Mouse (Mus musculus): ENCODE results near the gene Rasgrf1. TPM values are rescaled to one million over a fixed set of nuclear protein-coding genes. Genes with fewer than 3 reads are reported as not detected.

The Rasgrf1 gene
- polyA plus RNA-seq, 1 experiment from 2014 or later = not detected

DNA sequence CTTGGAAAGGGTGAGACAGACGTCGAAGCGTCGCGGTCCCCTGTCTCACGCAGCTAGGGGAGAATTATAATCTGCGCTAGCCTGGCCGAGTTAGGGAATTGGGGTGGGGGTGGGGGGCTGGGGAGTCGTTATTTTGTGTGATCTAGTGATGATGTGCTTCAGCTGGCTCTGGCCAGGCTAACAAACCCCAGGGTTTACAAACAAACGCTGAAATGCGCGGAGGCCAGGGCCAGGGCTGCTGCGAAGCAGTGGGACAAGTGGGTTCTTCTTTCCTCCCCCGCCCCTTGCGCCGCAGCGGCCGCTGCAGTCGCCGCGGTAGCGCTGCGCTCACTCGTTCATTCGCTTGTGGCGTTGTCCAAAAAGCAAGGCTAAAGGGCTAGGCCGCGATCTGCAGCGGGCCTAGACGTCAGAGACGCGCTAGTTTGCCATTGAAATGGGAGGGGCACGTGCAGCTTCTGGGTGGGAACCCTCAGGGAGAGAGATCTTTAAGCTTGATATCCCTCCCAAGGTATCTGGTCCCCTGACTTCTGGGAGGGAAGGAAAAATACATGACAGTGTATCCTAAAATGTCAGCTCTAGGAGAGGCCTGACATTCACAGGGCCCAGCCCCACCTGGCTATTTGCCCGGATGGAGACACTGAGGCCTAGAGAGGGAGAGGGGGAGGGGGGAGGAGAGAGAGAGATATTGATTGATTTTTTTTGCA lies 1.2 kb downstream of the Rasgrf1 start:
- Histone ChIP-seq H3K27ac (no peak overlapping the region), H3K36me3 (no peaks in the 10 kb centered on the region), H3K9me3 (replicated peaks) (no peaks in the 10 kb centered on the region), H3K27me3 (replicated peaks) (peaks cover 75% of the 10 kb centered on the region), H3K4me2 (0 out of 2 replicates have a peak overlapping the region, but pooled peaks have one; percentile 20), H3K4me1 (0 out of 2 replicates have a peak, but pooled peaks cover 6% of the 10 kb centered on the region), H3K9ac (no peak overlapping the region), H3K4me3 (no peak overlapping the region)
- WGBS (ENCODE audit: insufficient replicate concordance) = 2% methylated on average over 34 of the region's 34 CpGs
- no peak for ATAC-seq

DNA sequence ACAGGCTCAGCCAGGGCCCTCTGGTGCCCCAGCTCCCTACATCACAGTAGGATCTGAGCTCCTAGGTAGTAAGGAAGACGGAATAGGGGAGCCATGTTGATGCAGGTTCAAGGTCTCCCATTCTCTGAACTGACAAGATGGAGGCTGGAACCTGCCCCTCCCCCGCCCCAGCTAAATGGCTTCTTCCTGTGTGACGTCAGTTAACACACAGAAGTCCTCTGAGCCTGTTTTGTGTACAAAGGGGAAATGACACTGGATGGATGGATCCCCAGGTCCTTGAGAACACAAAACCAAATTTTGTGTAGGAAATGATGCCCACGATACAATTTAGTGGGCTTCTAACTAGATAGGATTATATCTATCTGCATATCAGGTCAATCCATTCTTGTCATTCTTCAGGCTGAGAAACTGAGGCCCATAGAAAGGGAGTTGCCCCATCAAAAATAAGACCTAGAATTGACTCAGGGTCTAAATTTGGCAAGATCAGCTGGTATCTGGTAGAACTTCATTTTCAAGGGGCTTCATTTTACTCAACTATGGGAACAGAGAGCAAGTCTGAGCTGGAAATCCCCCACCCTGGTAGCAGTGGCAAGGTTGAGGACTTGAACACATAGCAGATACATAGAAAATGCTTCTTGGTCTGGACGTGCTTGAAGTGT lies 2.3 kb downstream of the Rasgrf1 start:
- Histone ChIP-seq H3K9ac (no peak overlapping the region), H3K9me3 (replicated peaks) (no peaks in the 10 kb centered on the region), H3K36me3 (no peaks in the 10 kb centered on the region), H3K27me3 (replicated peaks) (peaks cover 65% of the 10 kb centered on the region), H3K4me2 (no peak overlapping the region), H3K4me3 (no peak overlapping the region), H3K27ac (no peak overlapping the region), H3K4me1 (0 out of 2 replicates have a peak, but pooled peaks cover 6% of the 10 kb centered on the region)
- WGBS (ENCODE audit: insufficient replicate concordance) = 46% methylated on average over 5 of the region's 5 CpGs
- ATAC-seq = no peak

DNA sequence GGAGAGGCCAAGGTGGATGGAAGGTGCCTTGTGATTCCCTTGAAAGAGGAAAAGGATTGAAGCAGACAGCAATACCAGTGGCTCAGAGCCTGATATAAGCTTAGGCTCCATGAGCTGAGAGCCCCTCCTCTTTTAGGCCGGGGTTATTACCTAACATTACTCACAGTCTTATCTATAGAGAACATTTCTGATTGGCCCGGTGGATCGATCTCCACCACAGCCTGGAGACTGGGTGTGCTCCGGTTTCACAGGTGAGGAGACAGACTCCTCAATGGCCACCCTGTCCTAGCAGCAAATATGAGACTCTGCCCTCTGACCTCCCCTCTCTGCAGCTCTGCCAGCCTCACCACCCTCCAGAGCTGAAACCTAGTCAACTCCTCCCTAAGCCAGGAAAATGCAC lies 3.4 kb downstream of the Rasgrf1 start:
- H3K27ac ChIP-seq = no peak overlapping the region
- WGBS (ENCODE audit: insufficient replicate concordance) = 31% methylated on average over 4 of the region's 4 CpGs
- H3K9me3 ChIP-seq (replicated peaks) = no peaks in the 10 kb centered on the region
- no peaks in the 10 kb centered on the region for H3K36me3 ChIP-seq
- H3K9ac ChIP-seq = no peak overlapping the region
- no peak overlapping the region for H3K4me2 ChIP-seq
- H3K4me3 ChIP-seq = no peak overlapping the region
- 0 out of 2 replicates have a peak, but pooled peaks cover 6% of the 10 kb centered on the region for H3K4me1 ChIP-seq
- H3K27me3 ChIP-seq (replicated peaks) = peaks cover 54% of the 10 kb centered on the region
- no peak for ATAC-seq

DNA sequence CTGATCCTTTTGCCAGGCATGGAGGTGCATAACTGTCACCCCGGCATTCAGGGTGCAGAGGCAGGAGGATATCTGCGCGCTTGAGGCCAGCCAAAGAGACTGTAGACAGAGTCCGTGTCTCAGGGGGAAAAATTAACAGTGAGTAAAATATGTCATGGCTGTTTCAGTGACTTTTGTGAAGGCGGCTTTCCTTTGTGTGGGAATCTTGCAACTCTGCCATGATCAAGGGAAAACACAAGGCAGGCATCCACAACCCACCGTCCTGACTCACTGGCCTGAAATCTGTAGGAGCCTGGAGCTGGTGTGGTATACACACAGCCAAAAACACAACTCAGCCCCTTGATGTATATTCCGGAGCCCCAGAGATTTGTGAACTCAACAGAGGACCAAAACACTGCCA lies 6.8 kb downstream of the Rasgrf1 start:
- Histone ChIP-seq H3K4me3 (no peak overlapping the region), H3K36me3 (no peaks in the 10 kb centered on the region), H3K27ac (no peak overlapping the region), H3K27me3 (replicated peaks) (peaks cover 20% of the 10 kb centered on the region), H3K4me1 (no peaks in the 10 kb centered on the region), H3K9ac (no peak overlapping the region), H3K9me3 (replicated peaks) (no peaks in the 10 kb centered on the region), H3K4me2 (no peak overlapping the region)
- 69% methylated on average over 7 of the region's 7 CpGs for WGBS (ENCODE audit: insufficient replicate concordance)
- ATAC-seq = no peak

DNA sequence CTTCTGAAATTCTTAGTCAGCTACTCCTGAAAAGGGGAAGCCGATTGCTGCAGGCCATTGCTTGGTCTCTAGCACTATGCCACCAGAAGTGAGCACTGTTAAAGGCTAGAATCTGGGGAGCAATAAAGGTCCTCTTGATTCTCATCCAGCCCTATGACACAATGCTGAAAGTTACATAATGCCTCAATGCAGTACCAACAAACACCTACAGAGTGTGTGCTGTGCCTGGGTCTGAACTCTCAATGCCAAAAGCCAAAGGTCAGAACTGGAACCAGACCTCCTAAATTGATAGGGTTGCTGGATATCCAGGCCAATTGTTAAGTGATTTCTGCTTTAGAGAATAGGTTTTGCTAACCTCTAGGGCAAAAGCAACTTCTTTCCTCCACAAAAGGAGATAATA lies 7.7 kb downstream of the Rasgrf1 start:
- no peak overlapping the region for H3K27ac ChIP-seq
- peaks cover 11% of the 10 kb centered on the region; the same call in 1 of the 2 replicates for H3K27me3 ChIP-seq (replicated peaks)
- no peak for ATAC-seq
- no peak overlapping the region for H3K4me2 ChIP-seq
- H3K9ac ChIP-seq = no peak overlapping the region
- H3K9me3 ChIP-seq (replicated peaks) = no peaks in the 10 kb centered on the region
- no peaks in the 10 kb centered on the region for H3K4me1 ChIP-seq
- 44% methylated on average over 1 of the region's 1 CpGs for WGBS (ENCODE audit: insufficient replicate concordance)
- H3K4me3 ChIP-seq = no peak overlapping the region
- H3K36me3 ChIP-seq = no peaks in the 10 kb centered on the region

DNA sequence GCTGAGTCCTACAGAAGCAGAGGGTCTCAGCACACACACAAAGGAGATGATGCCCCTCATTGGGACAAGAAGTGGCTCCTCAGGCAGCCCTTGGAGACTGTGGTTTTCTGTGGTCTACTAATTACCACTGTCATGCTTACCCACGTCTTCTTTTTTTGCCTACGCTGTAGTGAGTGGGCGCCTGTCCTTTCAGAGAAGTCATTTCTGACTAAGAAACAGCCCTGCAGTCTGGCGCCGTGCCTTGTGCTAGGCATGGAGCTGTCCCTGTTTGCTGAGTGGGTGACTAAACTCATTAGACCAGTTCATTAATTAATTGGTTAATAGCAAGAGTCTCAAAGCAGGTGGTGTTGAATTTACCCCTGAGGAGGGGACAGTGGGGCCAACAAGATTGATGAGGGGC lies 9.1 kb downstream of the Rasgrf1 start:
- WGBS (ENCODE audit: insufficient replicate concordance) = 60% methylated on average over 5 of the region's 5 CpGs
- no peak for ATAC-seq

DNA sequence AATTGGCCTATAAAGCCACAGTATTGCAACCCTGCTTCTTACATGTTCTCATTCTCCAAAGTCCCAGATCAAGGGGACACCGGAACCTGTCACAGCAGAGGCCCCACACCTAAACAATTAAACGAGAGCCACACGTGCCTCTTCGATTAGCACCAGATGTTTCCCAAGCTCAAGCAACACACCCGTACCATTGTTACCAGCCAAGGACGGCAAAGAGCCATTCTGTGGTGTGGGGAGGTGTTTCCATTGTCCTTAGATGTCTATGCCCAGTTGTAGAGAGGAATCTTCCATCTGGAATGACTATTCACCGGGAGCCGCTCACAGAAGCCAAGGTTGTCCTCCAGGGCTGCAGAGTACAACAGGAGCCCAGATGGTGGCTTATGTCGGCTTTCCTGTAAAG lies 11.4 kb downstream of the Rasgrf1 start:
- Histone ChIP-seq H3K9me3 (replicated peaks) (no peaks in the 10 kb centered on the region), H3K4me2 (no peak overlapping the region)
- no peak for ATAC-seq

More for the DNA sequence above, 9.1 kb downstream of the Rasgrf1 start:
- Histone ChIP-seq H3K27me3 (replicated peaks) (peaks cover 2% of the 10 kb centered on the region; the same call in 1 of the 2 replicates), H3K36me3 (no peaks in the 10 kb centered on the region), H3K4me3 (no peak overlapping the region), H3K9me3 (replicated peaks) (no peaks in the 10 kb centered on the region), H3K9ac (no peak overlapping the region), H3K4me2 (no peak overlapping the region), H3K27ac (no peak overlapping the region), H3K4me1 (no peaks in the 10 kb centered on the region)

DNA sequence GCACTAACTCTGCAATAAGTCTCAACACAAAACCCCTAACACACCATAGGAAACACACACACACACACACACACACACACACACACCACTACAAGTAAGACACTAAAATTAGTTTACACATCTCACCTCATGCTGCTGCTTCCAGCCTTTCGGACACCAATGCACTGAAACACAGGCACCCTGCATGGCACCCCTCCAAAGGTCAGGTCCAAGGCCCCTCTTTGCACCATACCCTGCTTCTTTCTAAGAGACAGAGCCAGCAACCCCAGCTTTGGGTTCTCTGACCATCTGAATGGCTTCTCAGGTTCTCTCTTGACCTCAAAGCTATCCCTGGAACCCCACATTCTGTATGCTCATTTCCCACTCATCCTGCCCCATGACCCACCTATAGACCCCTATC lies 13.0 kb downstream of the Rasgrf1 start:
- Histone ChIP-seq H3K4me2 (no peak overlapping the region), H3K36me3 (no peaks in the 10 kb centered on the region), H3K9me3 (replicated peaks) (no peaks in the 10 kb centered on the region), H3K9ac (no peak overlapping the region), H3K27ac (no peak overlapping the region), H3K4me3 (no peak overlapping the region), H3K27me3 (replicated peaks) (no peaks in the 10 kb centered on the region), H3K4me1 (no peaks in the 10 kb centered on the region)
- WGBS (ENCODE audit: insufficient replicate concordance) = 76% methylated on average over 1 of the region's 1 CpGs
- no peak for ATAC-seq

More for the DNA sequence above, 11.4 kb downstream of the Rasgrf1 start:
- Histone ChIP-seq H3K4me1 (no peaks in the 10 kb centered on the region), H3K27ac (no peak overlapping the region), H3K4me3 (no peak overlapping the region), H3K36me3 (no peaks in the 10 kb centered on the region), H3K9ac (no peak overlapping the region), H3K27me3 (replicated peaks) (no peaks in the 10 kb centered on the region)
- 72% methylated on average over 9 of the region's 9 CpGs for WGBS (ENCODE audit: insufficient replicate concordance)

DNA sequence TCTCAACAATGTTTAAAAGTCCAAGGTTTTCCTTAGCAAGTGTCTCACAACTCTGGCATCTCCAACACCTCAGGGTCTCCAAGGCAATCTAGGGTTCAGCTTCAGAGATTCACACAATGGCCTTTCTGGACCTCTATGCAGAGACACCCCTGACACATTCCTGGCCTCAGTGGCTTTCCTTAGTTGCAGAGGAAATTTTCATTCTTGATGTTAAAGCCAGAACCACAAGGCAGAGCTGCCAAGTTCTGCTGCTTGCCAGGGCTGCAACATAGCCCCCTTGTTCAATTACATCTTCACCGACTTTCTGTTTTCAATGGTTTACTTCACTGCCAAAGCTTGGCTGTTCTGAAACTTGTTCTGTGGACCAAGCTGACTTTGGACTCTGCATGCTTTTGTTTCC lies 15.1 kb downstream of the Rasgrf1 start:
- Histone ChIP-seq H3K4me2 (no peak overlapping the region), H3K4me1 (no peaks in the 10 kb centered on the region), H3K36me3 (no peaks in the 10 kb centered on the region), H3K27ac (no peak overlapping the region), H3K9ac (no peak overlapping the region), H3K4me3 (no peak overlapping the region), H3K9me3 (replicated peaks) (no peaks in the 10 kb centered on the region), H3K27me3 (replicated peaks) (no peaks in the 10 kb centered on the region)
- ATAC-seq = no peak
- WGBS (ENCODE audit: insufficient replicate concordance) = 82% methylated on average over 1 of the region's 1 CpGs

DNA sequence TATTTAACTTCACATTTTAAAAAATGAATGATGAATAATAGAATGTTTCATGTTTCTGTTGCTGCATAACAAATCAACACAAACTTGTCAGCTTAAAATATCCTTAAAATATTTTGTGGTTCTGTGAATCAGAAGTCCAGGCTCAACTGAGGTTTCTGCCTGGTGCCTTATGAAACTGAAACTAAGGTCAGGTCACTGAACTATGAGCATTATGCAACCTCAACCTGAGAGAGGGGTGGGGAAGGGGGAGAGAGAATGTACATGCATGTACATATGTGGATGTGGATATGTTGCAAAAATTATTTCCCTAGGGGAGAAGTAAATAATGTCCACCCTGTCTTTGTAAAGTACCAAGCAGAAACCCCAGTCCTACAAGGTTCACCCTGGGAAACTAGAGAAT lies 18.8 kb downstream of the Rasgrf1 start:
- Histone ChIP-seq H3K27ac (no peak overlapping the region), H3K9me3 (replicated peaks) (no peaks in the 10 kb centered on the region), H3K4me2 (no peak overlapping the region), H3K9ac (no peak overlapping the region), H3K4me3 (no peak overlapping the region), H3K4me1 (no peaks in the 10 kb centered on the region), H3K36me3 (no peaks in the 10 kb centered on the region), H3K27me3 (replicated peaks) (no peaks in the 10 kb centered on the region)
- ATAC-seq = no peak

DNA sequence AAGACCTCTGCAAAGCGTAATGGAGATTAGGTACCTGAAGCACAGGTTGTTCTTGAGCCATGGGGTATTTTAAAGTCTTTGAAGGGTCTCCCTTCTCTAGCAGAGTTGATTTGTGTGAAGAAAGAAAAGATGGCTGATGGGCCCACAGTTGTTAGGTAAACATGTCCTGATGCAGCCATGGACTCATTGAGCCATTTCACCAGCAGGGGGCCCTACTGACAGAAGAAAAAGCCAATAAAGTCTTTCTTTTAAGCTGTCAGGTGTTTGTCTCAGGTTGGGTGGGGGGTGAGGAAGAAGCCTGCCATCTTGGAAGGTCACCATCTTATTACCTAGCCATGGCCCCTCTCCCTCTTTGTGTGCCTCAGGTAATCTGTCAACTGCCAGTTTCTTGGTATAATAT lies 30.7 kb downstream of the Rasgrf1 start:
- no peak for ATAC-seq
- H3K4me1 ChIP-seq = no peaks in the 10 kb centered on the region
- no peaks in the 10 kb centered on the region for H3K27me3 ChIP-seq (replicated peaks)
- no peak overlapping the region for H3K27ac ChIP-seq
- no peaks in the 10 kb centered on the region; the same call in 1 of the 2 replicates for H3K9me3 ChIP-seq (replicated peaks)
- H3K4me3 ChIP-seq = no peak overlapping the region
- H3K36me3 ChIP-seq = no peaks in the 10 kb centered on the region
- WGBS (ENCODE audit: insufficient replicate concordance) = 35% methylated on average over 1 of the region's 1 CpGs
- H3K9ac ChIP-seq = no peak overlapping the region
- no peak overlapping the region for H3K4me2 ChIP-seq

DNA sequence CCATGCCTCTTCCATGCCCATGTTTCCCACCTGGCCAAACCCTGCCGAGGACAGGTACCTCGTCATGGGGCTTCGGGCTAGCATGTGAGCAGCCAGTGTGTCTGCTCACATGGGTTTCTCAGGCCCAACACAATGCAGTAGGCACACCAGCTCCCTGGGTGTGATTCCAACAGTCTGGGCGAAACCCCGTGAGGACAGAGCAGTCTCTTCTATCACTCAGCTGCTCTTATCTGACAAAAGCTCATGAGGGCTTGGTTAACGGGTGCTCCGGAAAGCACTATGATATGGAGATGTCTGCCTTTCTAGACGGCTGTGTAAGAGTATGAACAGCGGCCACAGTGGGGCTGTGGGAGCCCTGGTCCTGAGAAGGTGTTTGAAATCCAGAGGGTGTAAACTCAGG lies 37.1 kb downstream of the Rasgrf1 start:
- Histone ChIP-seq H3K9me3 (replicated peaks) (no peaks in the 10 kb centered on the region), H3K4me3 (no peak overlapping the region), H3K4me1 (no peaks in the 10 kb centered on the region), H3K4me2 (no peak overlapping the region), H3K27me3 (replicated peaks) (no peaks in the 10 kb centered on the region), H3K36me3 (no peaks in the 10 kb centered on the region), H3K27ac (no peak overlapping the region), H3K9ac (no peak overlapping the region)
- WGBS (ENCODE audit: insufficient replicate concordance) = 71% methylated on average over 9 of the region's 9 CpGs
- ATAC-seq = no peak
